Mouse (Mus musculus): ENCODE data around the gene Zranb1.

The Zranb1 gene

DNA sequence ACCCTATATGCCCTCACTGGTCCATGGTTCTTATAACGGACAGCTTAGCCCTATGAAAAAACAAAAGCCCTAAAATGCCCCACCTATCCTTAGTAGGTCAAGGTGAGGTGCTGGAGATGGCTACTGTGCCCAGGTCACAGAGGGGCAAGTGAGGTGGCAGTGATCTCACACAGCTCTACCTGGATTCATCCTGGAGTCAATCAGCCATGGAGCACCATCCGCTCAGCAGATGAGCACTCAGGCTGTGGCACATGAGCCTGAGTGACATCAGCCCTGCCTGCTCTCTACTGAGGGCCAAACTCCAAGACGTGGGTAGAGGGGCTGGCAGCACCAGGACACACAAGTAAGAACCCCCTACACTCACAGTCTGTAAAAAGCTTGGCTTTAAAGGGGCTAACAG is 70.4 kb downstream of the Zranb1 start:
- no peak for DNase-seq (ENCODE audit: low spot score in 2 of 2)

DNA sequence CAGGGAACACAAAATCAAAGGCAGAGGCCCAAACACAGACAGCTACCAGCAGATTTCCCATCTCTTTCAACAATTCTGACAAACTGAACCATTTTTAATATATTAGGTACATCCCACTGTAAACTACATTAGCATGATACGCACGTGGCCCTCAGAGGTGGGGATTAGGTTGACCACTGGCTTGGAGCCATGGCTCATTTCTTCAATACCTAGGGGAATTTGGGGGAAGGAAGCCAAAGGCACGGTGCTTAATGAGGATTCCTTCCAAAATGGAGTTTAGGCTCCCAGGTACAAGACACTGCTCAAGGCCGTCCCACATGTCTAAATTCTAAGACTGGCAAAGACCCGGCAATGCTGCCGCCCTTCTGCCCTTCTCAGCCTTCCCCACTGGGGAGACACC is 71.3 kb downstream of the Zranb1 start:
- DNase-seq (ENCODE audit: low spot score in 2 of 2): no peak

DNA sequence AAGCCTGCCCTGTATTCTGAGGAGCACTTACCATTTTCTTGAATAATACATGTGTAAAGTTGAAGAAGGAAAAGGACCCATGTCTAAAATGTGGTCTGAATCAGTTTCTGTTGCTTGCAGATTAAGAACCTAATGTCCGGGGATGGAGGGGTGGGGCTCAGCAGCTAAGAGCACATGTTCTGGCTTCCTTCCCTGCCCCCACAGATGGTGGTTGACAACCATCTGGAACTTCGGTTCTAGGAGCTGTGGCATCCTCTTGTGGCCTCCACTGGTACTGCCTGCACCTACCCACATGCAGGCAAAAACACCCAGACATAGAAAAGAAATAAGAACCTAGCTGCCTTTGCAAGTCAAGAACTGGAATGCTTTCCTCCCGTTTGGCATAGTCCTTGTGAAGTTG is 72.5 kb downstream of the Zranb1 start:
- DNase-seq (ENCODE audit: low spot score in 2 of 2): peak; percentile 48 to 70

DNA sequence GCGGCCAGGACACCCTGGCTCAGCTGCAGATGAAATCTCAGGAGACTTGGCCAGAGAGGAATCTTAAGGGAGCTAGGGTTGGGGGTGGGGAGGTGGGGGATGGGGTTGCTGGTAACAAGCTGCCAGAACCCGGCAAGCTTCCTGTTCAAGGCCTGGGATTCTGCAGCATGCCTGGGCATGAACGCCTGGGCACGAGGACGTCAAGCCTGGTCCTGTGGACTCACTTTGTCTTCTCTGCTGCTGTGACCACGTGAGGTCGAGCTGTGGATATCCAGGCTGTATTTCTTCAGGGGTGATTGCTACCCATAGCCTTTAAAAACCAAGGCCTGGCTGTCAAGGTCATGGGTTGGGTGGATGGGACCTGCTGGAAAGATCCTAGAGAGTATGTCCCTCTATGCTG is 74.8 kb downstream of the Zranb1 start:
- DNase-seq (ENCODE audit: low spot score in 2 of 2): no peak

DNA sequence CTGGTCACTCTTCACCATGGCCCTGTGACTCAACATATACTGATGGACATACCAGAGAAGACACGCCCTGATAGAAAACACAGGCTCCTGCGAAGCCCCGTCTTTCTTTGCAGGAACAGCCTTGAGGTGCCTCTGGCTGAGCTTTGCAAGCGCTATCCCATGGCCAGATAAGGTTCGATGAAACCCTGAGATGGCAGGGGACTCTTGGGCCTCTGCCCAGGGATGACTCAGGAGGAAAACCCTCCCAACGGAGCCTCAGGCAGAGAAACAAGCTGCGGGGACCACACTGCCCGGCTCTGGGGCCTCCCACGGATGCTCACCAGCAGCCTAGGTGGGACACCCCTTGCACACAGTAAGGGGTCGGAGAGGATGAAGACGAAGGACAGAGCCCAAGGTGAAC is 76.4 kb downstream of the Zranb1 start:
- DNase-seq (ENCODE audit: low spot score in 2 of 2): no peak

DNA sequence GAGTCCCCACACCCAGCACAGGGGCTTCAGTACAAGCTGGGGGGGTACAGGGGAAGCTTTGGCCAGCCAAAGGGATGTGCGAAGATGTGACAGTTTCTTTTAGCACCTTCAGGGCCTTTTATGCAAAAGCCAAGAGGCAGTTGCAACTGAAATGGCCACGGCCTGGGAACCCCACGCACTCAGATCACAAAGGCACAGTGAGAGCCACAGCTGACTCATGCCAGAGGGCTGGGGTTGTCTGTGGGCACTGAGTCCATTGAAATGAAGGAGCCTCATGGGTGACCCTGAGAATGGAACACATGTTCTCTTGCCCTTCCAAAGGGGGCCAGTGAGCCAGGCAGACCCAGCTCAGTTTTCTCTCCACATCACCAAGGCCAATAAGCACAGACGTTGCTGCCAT is 77.7 kb downstream of the Zranb1 start:
- no peak for DNase-seq (ENCODE audit: low spot score in 2 of 2)

DNA sequence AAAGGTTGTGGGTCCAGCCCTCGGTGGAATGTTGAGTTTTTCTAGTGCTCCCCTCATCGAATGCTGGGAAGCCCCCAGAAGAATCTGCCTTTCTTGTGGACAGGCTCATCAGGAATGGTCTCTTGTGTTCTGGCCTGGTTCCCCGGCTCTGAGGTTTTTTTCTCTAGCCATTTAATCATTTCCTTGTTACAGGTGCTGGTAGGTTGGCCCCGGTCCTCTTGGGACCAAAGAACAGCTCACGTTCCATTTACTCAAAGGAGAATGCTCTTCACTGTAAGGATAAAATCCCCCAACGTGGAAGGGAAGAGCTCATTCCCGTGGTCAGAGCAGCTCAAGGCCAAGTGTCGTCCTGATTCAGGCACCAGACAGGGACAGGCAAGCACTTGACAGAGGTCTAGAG is 78.7 kb downstream of the Zranb1 start:
- DNase-seq (ENCODE audit: low spot score in 2 of 2): no peak

DNA sequence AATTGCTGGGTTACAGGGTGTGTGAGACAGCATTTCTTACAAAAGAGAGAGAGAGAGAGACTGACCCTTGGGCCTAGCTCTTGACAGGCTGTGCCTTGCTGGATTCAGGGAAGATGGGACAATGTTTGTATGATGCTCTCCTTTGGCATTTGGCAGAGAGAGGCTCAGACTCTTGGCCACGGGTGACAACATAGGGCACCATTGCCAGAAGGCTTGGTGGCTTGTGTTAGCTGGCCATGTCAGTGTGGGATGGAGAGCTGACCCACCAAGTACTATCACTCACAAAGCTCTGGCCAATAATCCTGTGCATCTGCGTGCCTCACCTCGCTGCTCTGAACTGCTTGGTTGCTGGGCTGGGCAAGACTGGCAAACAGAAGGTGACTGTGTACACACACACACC is 79.5 kb downstream of the Zranb1 start:
- DNase-seq (ENCODE audit: low spot score in 2 of 2): no peak

DNA sequence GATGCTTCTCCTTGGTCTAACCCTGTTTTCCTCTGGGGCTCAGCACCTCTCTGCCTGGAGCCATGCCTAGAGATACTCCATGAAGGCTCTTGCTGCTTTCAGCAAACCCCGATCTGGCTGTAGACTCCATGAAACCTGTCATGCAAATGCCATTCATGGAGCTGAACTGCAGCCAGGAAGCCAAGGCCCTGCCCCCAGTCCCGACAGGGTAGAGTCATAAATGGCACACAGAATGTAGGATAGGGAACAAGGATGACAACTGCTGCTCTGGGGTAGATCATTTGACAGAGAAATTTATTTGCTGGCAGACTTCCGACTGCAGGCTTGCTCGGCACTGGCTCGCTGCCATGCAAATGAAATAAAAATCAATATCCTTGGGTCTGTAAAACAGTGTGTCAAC is 80.2 kb downstream of the Zranb1 start:
- no peak for DNase-seq (ENCODE audit: low spot score in 2 of 2)

DNA sequence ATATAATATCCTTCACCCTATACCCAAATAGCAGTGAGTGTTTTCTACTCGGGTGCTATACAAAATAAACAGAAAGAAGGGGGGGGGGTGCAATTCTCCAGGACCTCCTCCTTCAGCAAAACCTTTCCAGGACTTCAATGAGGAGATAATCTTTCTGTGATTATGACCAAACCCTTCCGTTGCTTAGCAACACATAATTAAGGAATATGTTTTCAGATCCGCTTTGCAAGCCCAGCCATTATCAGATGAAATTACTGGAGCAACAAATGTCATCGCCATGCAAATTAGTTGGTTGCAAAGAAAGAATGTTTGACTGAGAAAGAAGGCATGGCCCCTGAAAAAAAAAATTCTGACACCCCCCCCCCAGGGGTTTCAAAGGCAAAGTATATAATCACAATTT is 80.7 kb downstream of the Zranb1 start:
- DNase-seq (ENCODE audit: low spot score in 2 of 2): no peak

DNA sequence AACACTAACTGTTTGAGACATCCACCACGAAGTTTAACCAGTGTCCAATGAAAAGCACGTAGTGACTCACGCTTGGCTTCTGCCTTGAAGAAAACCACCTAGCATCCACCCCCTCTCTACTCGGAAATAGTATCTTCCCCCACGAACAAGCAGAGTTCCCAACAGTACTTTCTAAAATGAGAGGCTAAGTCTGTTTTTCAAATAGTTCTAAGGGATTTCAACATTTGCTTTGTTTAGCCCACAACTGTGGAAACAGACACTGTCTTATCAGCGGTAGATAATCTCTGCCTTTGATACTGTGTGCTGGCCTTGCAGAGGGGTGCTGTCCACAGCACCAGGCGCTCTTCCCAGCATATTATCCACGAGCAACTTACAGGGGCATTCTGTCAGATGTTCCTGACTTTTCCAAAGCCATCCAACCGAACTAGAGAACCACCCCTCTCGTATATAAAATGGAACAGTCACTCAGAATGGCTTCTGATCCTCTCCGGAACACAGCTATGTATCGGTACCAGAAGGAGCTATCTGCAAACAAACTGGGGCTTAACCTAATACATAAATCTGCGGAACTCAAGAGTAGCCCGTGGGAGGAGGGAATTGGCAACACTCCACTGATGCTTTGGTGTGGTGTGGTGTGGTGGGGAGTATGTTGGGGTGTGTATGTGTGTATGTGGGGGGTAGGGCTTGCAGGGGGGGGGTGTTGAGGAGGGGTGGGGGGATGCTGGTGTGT is 81.9 kb downstream of the Zranb1 start:
- no peak for DNase-seq (ENCODE audit: low spot score in 2 of 2)

DNA sequence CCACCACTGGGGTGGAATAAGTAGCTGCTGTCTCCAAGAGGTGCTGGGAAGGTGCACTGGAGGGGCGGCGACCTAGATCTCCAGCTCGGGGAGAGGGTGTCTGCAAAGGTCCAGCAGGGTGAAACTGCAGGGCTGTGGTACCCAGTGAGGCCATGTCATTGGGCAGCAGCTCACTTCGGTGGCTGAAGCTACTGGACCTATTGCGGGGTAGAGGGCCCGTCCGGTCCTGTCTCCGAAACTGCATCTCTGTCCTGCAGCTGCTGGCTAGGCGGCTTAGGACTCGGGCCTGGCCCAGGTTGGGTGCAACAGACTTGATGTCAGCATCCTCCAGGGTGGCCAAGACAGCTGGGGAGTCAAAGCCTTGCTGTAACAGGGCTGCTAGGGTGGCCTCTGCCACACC is 83.0 kb downstream of the Zranb1 start:
- no peak for DNase-seq (ENCODE audit: low spot score in 2 of 2)

DNA sequence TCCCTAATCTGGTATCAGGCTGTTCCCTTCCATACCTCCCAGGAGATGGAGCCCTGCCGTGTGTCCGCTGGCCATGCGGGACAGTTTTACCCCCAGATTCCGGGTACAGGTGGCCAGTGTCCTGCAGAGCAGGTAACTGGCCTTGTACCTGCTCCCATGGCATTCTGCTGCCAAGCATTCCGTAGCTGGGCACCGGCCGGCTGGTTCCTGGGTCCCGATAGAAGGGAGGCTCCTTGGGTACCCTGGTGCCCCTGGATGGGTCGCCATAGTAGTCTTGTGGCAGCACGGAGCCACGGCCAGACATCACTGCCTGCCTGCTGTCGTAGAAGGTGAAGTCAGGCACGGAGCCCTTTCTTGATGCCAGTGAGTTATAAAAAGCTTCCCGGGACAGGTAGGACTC is 83.7 kb downstream of the Zranb1 start:
- no peak for DNase-seq (ENCODE audit: low spot score in 2 of 2)

DNA sequence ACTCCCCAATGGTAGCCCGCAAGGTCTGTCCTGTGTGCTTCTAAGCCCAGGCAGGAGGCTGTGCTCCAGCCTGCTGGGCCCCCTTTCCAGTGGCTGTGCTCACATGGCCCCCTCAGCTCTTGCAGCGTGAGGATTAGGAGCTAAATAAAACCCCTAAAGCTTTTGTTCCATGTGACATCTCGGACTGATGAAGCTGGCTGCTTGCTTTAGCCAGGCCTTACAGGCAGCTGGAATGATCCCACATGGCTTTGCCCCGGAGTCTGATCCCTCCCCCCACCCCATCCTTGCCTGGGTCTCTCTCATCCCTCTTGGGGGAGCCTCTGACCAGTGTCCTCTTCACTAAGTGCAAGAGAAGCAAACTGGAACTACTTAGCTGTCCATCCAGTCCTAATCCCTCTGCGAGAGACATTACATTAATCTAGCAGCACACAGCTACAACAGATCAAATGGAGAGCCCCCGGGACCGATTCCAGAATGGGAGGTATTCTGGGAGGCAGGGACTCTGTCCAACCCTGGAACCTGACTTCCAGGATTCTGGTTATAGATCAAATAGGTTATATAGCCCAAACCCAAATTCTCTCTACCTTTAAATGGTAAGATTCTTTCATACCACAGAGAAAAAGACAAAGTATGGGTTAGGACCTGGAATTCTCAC is 84.6 kb downstream of the Zranb1 start:
- DNase-seq (ENCODE audit: low spot score in 2 of 2): no peak

DNA sequence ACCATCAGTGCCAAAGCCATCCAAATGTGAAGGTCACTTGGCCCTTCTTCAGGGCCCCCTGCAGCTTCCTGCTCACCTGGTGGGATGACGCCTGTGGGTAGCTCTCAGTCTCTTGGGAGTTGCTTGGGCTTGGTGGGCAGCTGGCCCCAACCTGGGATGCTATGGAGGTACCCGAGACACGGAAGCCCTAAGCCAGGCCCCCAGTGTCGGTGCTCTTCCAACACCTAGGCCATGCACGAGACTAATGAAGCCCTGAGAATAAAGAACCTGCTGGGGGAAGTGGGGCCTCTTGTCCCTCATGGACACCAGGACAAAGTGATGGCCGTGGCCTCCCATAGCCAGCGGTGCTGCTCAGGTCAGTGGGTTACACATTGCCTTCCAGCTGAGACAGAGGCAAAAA is 88.0 kb downstream of the Zranb1 start:
- no peak for DNase-seq (ENCODE audit: low spot score in 2 of 2)

DNA sequence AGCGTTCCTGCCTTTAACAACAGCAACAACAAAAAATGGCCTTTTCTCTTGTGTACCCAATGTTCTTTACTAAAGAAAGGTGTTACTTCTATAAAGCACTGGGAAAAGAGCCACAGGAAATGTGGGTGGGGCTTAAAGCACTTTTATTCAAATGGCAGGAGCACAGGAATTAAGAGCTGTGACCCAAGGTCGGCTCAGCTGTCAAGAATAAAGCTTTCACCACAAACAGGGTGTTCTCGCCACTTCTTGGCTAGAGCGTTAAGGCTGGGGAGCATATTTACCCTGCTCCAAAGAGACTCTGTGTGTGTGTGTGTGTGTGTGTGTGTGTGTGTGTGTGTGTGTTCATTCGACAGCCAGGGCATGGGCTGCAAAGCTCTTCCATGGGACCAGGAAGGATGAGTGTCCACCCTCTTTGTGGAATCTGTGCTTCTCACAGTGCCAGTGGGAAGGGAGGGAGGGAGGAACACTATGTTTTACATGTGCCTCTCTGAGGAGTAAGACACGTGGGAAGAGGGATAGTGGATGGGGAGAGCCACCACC is 88.6 kb downstream of the Zranb1 start:
- DNase-seq (ENCODE audit: low spot score in 2 of 2): no peak

DNA sequence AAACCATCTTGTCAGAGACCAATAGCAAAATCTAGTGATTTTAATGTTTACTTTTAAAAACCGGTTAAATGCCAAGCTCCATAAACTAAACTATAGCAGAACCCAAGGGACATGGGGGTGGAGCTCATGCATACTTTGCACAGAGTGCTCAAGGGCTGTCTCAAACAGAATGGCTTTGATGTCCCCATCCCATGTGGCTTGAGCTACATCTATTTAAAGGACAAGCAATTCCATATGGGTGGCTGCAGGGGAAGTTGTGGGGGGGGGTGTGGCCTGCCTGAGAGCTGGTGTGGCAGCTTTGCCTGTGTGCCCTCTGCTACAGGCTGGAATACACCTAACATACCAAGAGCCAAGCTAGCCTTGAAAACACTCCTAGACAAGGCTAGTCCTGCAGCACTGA is 93.8 kb downstream of the Zranb1 start:
- no peak for DNase-seq (ENCODE audit: low spot score in 2 of 2)

DNA sequence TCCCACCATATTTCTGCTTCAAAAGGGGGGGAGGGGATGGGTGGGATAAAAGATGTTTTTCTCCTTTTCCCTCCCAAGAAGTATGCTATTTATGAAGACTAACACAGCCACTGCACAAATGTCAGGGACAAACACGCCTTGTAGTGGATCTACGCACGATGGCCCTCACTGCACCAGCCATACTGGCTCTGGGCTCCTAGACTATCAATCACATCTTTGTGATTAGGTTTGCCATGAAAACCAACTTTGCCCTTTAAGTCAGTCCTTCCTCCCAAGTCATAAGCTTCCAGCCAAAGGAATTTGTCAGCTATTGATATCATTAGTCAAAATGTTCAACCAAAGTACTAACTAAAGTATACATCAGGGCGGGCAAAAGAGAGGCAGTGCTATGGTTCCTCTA is 97.0 kb downstream of the Zranb1 start:
- DNase-seq (ENCODE audit: low spot score in 2 of 2): no peak

DNA sequence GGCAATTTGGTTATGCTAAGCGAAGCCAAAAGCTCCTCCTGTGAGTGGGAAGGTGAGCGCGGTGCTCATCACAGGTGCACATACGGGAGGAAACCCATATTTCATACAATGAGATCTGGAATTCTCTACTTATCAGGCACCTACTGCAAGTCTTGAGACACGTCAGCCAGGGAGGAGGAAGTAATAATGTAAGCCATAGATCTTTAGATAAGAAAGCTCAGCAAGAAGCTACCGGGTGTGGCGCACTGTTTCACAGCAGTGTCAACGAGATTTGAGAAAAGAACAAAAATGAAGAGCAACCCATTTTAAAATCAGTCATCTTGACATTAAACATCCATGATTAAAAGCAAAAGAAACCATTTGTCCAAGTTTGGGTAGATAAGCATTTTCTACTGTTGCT is 98.1 kb downstream of the Zranb1 start:
- no peak for DNase-seq (ENCODE audit: low spot score in 2 of 2)

DNA sequence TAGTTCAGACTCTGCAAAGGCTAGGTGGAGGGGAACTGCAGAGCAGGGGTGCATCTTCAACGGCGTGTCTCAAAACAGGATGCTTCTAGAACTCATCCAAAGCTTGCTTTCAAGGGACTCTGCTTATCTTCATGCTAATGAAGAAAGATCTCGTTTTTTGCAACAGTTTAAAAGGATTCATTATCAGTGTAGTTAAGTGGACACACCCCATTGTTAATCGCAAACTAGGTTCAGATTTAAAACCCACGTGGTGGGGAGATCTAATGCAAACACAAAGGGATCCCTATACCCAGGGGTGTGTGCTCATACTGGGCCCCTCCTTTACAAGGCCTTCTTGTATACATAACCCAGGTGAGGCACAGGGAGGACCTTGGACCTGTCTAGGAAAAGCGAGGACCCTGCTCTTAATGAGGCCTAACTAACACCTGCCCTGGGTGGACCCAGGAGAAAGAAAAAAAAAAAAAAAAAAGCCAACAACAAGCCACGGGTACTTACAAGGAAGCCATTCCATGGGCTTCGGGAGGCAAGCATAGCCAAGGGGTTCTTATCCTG is 98.6 kb downstream of the Zranb1 start:
- DNase-seq (ENCODE audit: low spot score in 2 of 2): no peak

DNA sequence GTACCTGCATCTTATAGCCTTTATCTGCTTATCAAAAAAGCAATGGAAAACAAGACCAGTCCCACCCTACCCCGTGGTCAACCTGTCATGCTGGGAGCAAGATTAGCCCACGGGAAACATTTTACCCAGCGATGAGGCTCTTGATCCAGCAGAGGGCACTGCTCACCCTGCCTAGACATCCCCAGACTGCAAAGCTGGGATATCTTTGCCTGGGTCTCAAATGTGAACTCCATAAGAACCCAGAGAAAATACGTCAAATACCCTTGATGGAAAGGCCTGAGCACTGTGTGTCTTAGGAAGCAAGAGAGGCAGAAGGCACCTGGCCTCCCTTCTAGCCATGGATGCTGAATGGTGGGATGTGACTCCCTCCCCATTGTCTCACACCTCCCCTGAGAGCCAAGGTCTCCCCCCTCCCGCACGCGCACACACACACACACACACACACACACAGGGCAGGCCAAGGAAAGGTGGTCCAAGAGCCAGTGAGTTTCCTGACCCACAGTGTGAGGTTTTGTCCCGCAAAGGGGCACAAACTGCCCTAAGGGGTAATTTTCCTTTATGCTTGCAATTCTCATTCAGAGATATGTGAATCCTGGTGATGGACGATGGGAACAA is 101.8 kb downstream of the Zranb1 start:
- peak in 1 of 2 experiments; percentile 7 for DNase-seq (ENCODE audit: low spot score in 2 of 2)

DNA sequence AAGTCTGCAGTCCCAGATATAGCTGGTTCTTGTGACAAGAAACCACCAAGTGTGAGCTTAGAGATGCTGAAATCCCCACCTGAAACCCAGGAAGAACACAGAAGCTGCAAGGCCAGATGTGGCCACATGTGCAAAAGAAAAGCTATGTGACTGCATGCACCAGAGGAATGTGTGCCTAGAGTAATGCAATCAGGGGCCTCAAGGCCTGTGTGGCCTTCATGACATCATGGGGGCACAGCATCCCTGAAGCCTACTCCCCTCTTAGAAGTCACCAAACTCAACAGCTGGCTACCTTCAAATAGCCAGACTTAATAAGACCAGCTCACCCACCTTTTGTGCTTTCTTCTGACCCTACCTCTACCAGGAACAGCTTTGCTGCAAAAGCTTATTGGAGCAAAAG is 105.0 kb downstream of the Zranb1 start:
- no peak for DNase-seq (ENCODE audit: low spot score in 2 of 2)
